Mouse (Mus musculus): ENCODE measurements at regions not wholly inside any gene's neighbourhood (a gene's known extent, or its start where the extent isn't known, plus 50 kb on each side); places are given as distances from the start of the nearest gene placed in this dataset.

- WGBS, result 85% methylated on average over 2 of the region's 2 CpGs
- no peak overlapping the region for H3K27ac ChIP-seq (ENCODE audit: low read depth, low read length)
- no peak overlapping the region for H3K4me3 ChIP-seq (ENCODE audit: low read depth, low read length)
- no peaks in the 10 kb centered on the region for H3K36me3 ChIP-seq (ENCODE audit: control insufficient read depth, insufficient read depth, low read length)
- H3K4me1 ChIP-seq (replicated peaks; ENCODE audit: control insufficient read depth, insufficient read depth, low read length), result no peaks in the 10 kb centered on the region
- no peak for DNase-seq (ENCODE audit: low spot score)
- H3K9me3 ChIP-seq (ENCODE audit: control insufficient read depth, low read length), result no peaks in the 10 kb centered on the region
- H3K9ac ChIP-seq (ENCODE audit: low read depth, low read length), result no peak overlapping the region
- ATAC-seq (ENCODE audit: low FRiP score), result 0 out of 2 replicates have a peak, but pooled peaks have one; percentile 38
- H3K4me2 ChIP-seq (replicated peaks; ENCODE audit: low read depth, low read length), result no peak overlapping the region
- H3K27me3 ChIP-seq (ENCODE audit: control insufficient read depth, insufficient read depth, low read length), result no peaks in the 10 kb centered on the region
These were observed 1293.4 kb upstream of the B3galt2 start for GRCm38 (mm10) chr1:142347111-142347510.

Data from hindbrain, embryonic 11.5 days (tissue).